Mouse (Mus musculus): ENCODE data around the gene Bdnf. TPM values are rescaled to one million over a fixed set of nuclear protein-coding genes. Genes with fewer than 3 reads are reported as not detected.

Gene Bdnf
- polyA plus RNA-seq, 1 experiment from 2014 or later = 2.9 TPM

Other genes with a start within 250 kb of the Bdnf start
- gene Lin7c, start 216.2 kb downstream of the Bdnf start, polyA plus RNA-seq (2014; fragmentation: Nextera tagmentation; extraction: Ambion mirVana) = 136 and 146 TPM in 2 replicates
- 19.7 and 21.1 TPM in 2 replicates for gene Lgr4, start 242.9 kb downstream of the Bdnf start, polyA plus RNA-seq (2014; fragmentation: Nextera tagmentation; extraction: Ambion mirVana)